Mouse (Mus musculus) CH12.LX (cell line): ENCODE results near the gene Rbm33.

Source experiments
- CHD1 ChIP-seq: IDR thresholded peaks from 2 replicates; pipeline ENCODE4 v1.6.1; 2012; ENCODE audit warnings: low read depth, low read length, improper control_type of control experiment, inconsistent platforms
- CTCF ChIP-seq, 2 experiments: IDR thresholded peaks in 1 of 2; conservative IDR thresholded peaks in 1 of 2; 2 replicates each; pipeline ENCODE4 v1.5.1; 2011 to 2012; ENCODE audit warnings: low read depth in 2 of 2, low read length in 2 of 2, improper control_type of control experiment in 1 of 2, inconsistent platforms in 1 of 2, mild to moderate bottlenecking in 1 of 2, moderate library complexity in 1 of 2
- EP300 ChIP-seq: IDR thresholded peaks from 2 replicates; pipeline ENCODE4 v1.6.1; 2011; ENCODE audit warnings: low read length, improper control_type of control experiment
- HCFC1 ChIP-seq: IDR thresholded peaks from 2 replicates; pipeline ENCODE4 v1.6.1; 2012; ENCODE audit warnings: low read depth, mild to moderate bottlenecking, inconsistent platforms, low read length, improper control_type of control experiment
- POLR2A ChIP-seq: IDR thresholded peaks from 2 replicates; pipeline ENCODE4 v1.6.1; 2011; ENCODE audit warnings: low read depth, mild to moderate bottlenecking, improper control_type of control experiment, low read length
- SIN3A ChIP-seq: IDR thresholded peaks from 2 replicates; pipeline ENCODE4 v1.6.1; 2012; ENCODE audit warnings: low read length, improper control_type of control experiment, inconsistent platforms
- UBTF ChIP-seq: IDR thresholded peaks from 2 replicates; pipeline ENCODE4 v1.6.1; 2012; ENCODE audit warnings: low read depth, mild to moderate bottlenecking, inconsistent platforms, low read length, improper control_type of control experiment, moderate library complexity
- USF1 ChIP-seq: IDR thresholded peaks from 2 replicates; pipeline ENCODE4 v1.6.1; 2014; ENCODE audit warnings: low read depth, mild to moderate bottlenecking, inconsistent platforms, low read length, improper control_type of control experiment

GRCm38 (mm10) chr5:28398736-28399135 lies 81.8 kb downstream of the Rbm33 start:
- no peak for TF ChIP-seq POLR2A
- no peak for TF ChIP-seq USF1
- no peak for TF ChIP-seq CTCF (conservative IDR thresholded peaks at IDR 0.05 in 1 of 2, IDR thresholded peaks at IDR 0.05 in 1 of 2; ENCODE audit: low read depth in 2 of 2, low read length in 2 of 2)
- no peak for TF ChIP-seq CHD1
- TF ChIP-seq EP300, result no peak
- no peak for TF ChIP-seq UBTF
- no peak for TF ChIP-seq SIN3A
- no peak for TF ChIP-seq HCFC1
